Mouse (Mus musculus) heart, adult 9 months (tissue): ENCODE measurements at regions not wholly inside any gene's neighbourhood (a gene's known extent, or its start where the extent isn't known, plus 50 kb on each side); places are given as distances from the start of the nearest gene placed in this dataset.

Experiments
- DNase-seq, 2 experiments: peaks; one replicate each; pipeline ENCODE4 v3.0.0; 2022; ENCODE audit warnings: low spot score in 2 of 2

DNA sequence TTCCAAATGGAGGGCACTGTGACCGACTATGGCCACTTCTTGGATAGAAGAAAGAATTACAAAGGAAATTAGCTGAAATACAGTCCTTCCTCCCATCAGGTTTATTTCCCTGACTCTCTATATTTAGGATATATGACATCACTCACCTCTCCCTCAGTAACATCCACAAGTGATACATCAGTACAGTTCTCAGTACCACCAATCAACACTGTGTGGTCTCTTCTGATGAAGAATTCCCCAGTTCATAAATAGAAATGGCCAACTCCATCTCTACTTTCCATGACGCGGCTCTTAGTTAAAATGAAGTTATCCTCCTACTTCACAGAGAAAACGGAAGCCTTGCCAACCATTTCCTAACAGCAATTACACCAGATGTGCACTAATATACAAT, 208.3 kb upstream of the Dio2 start:
- DNase-seq = no peak

DNA sequence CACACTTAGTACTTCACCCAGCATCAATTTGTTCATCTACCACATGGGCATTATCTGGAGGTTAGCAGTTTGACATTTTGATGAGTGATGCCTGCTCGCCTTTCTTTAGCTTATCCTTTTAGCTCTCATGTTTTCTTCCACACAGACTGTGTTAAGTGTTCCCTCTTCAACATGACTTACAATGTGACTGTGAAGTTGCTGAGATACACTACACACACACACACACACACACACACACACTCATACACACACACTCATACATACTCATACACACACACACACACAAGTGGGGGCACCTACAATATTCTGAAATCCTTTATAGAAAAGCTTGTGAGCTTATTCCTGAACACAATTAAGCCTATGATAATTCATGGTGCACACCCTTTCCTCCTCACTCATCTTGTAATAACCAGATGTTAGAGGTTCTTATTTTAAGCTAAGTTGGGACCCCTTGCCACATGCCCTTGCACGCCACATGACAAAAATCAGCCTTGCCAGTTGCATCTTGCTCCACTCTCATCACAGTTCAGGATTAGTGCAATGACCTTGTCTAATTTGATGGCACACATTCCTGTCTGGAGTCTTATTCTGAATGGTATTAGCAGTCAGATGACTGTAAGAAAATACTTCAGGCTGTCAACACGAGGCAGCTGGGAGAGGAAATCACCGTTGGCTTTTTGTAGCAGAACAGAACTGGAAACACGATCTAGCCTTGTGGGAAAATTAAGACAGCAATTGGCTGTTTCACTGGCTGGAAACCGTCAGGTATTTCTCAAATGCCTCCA, 207.7 kb upstream of the Dio2 start:
- peak; percentile 50 to 66 for DNase-seq

DNA sequence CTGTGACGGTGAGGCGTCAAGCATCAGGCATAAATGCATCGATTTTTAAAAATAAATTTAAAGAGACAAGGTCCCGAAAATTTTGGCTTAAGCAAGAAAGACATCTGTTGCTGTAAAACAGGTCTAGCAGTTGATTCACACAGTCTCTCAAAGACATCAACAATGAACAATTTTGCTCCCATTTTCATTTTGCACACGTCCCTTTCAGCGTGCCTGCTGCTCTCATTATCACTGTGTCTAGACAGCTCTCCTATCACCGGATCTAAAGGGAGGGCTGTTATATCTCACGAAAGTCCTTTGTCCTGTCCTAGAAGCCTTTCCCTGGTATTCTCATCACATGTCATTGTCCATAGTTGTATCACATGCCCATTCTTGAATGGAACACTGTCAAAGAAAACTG, 194.4 kb upstream of the Dio2 start:
- DNase-seq = no peak

DNA sequence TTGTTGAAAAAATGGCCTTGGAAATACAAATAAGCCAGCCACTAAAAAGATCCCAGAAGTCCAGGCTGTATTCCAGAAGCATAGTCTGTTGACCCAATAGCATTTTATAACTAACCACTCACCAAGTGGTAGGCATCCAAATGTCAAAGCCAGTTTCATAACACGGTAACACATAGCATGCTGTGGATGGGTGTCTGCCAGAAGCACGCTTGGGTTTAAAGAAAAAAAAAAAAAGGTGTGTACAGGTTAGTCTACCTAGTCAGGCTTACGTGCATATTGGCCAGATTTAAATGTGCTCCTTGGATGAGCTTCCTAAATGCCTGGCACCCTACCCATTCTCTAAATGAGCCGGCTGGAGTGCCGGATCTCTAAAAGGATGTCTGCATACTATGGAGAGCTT, 194.0 kb upstream of the Dio2 start:
- DNase-seq = no peak

DNA sequence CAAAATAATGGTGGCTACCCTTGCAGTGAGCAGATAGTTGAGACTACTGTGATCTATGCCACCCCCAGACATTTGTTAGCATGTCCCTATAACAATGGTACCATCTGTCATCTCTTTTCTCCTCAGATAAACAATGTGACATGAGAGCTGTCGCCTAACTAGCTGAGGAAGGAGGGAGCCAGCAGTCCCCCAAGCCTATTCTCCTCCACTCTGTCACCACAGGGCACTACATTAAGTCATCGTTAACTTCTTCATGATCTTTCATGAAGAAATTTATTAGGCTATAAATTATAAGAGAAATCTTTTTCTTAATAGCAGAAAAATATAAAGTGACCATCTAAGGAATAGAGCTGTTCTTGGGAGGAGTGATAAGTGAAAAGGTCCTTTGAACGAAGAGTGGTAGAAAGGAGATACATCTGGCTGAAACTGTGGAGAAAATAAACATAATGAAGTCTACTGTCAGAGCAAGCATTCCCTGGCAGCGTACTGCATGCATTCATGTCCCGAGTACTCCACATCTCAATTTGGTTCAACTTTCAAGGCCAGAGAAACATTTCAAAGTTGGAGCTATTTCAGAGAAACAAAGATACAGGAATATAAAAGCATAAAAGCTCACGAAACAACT, 192.0 kb upstream of the Dio2 start:
- DNase-seq = no peak

DNA sequence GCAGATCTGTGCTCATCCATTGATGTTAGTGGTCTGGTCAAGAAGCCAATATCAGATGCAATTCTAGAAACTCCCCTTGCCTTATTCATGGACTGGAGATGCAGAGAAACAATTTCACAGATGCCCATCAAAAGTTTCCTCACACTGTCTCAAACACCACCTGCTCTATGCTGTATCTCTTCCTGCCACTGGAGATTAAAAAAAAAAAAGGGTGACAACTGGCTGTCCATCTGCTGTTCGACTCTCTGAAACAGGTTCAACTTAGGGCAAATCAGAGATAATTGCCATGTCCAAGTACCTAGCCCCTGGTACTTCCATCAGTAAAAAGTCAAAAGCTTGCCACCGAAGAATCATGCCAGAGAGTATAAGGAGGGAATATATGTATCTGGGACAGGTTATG, 185.4 kb upstream of the Dio2 start:
- DNase-seq = no peak

DNA sequence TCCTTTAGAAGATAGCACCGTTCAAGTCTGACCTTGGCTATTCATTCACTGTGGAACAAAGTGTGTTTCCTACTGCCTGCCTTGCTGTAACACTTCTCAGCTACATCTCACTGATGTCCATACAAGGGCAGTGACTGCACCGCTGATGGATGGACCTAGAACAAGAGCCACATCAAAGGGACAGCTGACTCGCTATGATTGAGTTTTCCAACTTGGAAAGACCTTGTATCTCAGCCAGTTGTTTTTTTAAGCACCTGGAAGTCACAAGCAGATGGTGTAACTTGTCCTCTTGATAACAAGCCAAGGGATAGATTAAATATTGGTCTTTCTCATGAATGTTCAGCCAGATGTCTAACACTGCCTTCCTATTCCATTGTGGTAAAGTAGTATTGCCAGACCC, 184.9 kb upstream of the Dio2 start:
- DNase-seq = no peak

DNA sequence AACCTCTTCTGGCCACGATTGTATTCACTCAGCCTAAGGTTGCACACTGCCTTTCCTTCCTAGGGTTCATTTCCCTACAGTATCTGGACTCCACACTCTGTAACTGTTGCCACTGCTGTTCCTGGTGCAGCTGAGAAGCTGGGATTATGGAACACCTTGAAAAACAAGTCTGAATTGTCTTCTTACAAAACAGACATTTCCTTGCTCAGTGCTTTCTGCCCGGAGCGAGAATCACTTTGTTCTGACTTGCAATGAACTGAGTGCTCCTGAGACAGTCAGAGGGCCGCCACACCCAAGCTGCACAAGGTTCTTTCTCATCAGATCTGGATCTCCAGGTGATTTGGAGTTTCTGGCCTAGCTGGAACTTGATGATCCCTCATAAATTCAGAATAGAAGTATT, 183.0 kb upstream of the Dio2 start:
- DNase-seq = no peak

DNA sequence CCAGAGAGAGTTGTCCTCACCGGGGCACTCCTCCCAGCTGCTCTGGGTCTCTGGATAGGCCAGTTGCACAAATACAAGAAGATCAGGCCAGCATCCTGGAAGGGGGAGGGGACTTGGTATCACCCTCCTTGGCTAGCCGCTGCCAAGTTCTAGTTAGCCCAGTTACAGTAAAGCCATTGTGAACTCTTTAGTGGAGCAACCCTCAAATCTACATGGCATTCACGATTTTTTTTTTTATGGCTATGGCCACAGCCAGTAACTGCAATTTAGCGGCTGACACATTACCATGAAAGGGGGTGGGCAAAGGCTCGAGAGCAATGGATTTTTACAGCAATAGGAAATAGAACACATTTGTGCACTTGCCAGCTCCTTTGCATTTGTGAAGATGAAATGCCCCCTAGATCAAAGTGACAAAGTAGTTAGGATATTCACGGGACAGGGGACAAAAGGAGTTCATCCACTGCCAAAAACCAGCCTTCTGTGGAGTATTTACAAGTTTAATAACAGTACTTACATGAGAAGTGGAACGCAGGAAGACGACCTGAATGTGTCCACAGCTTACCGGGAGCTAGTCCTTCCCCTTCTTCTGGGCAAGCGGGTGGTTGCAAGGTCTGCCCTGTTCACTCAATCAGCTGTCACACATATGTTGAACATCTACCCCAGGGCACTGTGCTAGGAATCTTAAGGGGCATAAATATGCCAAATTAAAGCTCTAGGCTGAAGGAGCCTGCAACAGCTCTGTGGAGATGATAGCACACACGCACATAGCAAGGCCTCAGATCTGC, 177.9 kb upstream of the Dio2 start:
- DNase-seq = no peak

DNA sequence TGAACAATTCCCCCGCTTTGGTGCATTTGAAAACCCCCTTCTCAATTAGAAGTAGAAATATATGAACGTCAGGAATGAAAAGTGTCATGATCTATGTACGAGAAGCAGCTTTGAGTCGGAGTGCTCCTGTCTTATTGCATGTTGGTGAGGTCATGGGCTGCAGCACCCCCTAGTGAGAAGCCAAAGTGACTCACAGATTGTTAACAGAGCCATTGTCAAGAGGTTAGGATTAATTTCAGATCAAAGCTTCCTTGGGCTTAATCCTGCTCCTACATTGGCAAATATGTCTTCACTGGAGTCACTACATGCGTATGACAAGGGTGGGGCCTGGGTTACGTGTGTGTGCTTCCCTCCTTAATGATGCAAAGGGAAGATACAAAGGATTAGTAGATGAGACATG, 165.8 kb upstream of the Dio2 start:
- no peak for DNase-seq

DNA sequence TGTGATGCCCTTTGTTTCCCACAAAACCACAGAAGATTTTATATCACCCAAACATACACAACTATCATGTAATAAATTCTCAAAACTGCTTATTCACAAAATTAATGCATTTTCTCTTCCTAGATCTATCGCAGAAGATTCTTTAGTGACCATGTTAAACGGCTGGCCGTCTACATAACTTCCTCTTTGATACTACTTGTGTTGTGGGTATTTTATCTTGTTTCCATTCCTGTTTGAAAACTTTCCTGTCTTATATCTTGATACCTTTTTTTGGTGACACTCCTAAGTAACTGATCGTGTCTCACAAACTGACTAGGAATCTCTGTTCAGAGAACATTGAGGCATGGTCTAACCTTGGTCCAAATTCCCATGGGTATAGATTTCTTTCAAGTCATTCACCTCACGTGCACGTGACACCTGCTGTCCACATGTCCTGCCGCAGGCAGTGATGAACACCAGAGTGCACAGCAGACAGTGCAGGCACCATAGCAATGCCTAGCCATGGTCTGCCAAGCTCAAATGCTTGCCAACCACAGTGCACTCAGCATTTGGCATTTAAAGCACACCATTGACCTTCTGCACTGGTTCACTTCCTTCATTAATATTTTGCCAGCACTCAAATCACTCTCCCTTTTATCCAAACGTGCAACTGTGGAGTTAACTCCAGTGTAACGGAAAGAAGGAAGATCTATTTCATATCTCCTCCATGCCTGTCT, 155.6 kb upstream of the Dio2 start:
- peak; percentile 10 to 11 for DNase-seq

DNA sequence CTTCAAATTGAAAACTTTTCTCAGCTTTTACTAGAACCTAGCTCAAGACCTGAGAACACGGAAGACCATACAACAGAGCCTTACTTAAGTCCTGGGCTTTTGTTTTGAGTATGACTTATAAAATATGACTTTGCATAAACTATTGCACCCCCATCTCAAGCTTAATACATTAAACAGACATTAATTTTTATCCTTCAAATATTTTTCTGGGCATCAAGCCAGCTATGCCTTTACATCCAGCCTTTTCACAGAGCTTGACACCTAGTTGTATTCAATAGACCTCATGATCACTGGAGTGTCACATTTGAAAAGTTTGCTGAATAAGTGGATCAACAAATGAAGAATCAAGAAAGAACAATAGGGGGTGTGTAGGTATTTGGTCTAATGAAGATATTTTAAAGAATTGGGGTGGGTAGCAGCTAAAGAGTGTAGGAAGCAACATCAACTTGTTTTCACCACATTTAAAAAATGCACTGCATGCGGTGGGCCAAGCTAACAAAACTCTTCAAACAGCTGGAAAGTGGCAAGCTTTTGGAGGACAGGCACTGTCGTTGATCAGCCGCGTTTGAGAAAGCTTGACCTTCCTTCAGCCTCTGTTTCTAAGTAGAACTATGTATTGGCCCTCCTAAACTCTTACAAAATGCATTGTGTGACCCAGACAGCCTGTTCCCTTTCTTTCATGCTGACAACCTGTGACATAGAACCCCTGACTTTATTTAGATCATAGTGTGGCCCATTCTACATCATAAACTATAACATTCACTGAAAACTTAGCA, 138.2 kb upstream of the Dio2 start:
- DNase-seq = no peak

DNA sequence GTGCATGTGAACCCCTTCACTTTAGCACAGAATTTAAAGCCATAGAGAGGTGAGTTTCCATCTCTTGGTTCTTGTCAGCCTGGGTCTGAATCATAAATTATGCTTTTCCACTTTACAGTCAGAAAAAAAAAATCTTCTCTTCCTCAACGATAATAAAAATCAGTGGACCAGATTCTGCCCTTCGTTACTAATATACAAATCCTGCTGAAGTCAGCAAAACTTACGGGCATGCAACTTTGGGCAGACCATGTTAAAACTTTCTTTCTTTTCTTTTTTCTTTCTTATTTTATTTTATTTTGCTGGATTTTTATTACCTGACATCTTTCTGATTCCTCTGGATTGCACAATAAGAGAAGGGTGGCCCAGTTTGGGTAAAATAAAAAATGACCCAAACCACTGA, 136.6 kb upstream of the Dio2 start:
- no peak for DNase-seq

DNA sequence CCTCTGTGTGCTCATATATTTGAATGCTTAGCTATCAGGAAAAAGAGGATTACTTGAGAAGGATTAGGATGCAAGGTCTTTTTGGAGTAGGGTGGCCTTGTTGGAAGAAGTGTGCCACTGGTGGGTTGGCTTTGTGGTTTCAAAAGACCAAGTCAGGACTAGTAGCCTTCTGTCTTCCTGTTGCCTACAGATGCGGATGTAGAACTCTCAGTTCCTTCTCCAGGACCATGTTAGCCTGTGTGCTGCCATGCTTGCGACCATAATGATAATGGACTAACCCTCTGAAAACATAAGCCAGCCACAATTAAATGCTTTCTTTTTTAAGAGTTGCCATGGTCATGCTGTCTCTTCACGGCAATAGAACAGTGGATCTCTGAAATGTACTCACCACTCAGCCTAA, 135.7 kb upstream of the Dio2 start:
- no peak for DNase-seq

DNA sequence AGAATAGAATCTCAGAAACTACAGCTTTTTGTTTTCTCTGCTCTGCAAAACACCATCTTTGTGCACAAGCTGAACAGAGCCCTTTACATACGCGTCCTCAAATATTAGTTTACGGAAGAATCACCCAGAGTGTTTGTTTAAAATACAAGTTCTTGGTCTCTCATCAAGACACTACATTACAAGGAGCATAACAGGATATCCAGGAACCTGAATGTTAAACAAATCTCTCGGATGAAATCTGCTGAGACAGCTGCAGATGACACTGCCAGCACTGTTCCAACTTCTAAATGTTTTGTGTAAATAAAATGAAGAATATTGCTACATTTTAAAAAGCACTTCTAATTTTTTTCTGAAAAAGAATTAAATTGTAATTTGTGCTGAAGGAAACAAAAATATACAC, 128.4 kb upstream of the Dio2 start:
- DNase-seq = no peak

DNA sequence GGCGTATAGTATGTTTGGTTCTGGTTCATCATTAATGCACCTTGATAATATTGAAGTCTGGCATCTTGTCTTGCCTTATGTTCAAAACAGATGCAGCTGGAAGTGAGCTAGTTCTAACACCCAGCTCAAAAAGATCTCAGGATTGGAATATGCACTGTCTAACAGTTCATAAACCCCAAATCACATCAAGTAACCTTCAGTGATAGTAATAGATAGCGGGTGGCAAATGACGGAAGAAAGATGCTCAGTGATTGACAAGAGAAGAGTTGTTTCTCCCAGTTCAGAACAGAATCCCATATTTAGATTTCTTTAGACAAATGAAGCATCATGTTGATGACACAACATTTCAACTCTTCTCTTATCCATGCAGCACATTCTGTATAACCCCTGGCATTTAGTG, 124.4 kb upstream of the Dio2 start:
- no peak for DNase-seq

DNA sequence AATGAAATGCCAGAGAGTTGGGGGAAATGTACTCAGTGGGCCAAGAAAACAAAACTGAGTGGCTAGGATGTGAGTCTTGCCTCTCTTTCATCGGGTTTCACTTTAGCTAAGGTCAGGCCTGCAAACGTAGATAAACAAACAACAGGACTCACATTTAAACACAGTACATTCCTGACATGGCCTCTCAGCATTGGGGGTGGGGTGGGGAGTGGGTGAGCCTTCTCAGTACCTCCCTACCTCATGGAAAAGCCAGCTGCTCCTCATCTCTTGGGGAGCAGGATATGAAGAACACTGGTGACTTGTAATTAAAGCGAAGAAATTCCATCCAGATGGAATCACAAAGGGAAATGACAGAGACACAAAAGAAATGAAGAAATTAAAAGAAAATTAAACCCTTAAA, 119.5 kb upstream of the Dio2 start:
- peak; percentile 5 to 7 for DNase-seq

DNA sequence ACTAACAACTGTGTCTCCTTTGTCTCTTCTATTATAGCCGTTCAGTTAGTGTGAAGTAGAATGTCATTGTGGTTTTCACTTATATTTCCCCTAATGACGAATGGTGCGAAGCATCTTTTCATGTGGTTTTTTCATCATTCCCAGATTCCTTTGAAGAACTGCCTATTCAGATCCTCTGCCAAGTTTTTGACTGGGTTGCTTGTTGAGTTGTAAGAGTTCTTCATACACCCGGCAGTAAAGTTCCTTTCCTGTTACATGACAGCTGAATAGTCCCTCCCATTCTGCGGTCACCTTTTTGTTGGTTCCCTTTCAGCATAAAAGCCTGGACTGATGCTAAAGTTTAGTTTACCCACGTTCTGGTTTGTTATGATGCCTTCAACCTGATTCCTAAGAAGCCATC, 72.4 kb upstream of the Dio2 start:
- no peak for DNase-seq

DNA sequence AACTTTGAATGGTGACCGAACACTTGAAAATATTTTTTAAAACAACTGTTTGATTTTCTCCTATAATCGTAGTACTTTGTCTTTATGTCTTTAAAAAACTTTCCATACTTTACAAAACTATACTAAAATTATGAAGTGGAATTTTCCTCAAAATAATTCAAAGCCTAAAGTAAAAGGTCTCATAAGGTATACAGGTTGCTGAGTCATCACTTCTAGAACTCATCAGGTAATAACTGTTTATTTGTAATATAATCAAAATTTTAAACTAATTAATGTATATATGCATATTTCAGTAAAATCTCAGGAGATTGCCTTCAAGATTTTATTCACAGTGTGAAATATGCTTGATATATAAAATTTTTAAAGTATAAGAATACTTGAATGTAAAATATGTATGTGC, 52.3 kb upstream of the Dio2 start:
- DNase-seq = no peak
